Mouse (Mus musculus): ENCODE results near the gene Lce6a. TPM values are rescaled to one million over a fixed set of nuclear protein-coding genes. Genes with fewer than 3 reads are reported as not detected.

The Lce6a gene
- total RNA-seq, 1 experiment from 2014 or later = not detected

Other genes with a start within 250 kb of the Lce6a start
- gene Sprr2h, start 236.0 kb downstream of the Lce6a start, total RNA-seq (2021) = not detected in 2 replicates
- not detected in 2 replicates for gene Sprr2i, start 213.7 kb downstream of the Lce6a start, total RNA-seq (2021)
- gene Sprr2j-ps, start 203.6 kb downstream of the Lce6a start, total RNA-seq (2021) = not detected in 2 replicates
- 4.2 and 25.6 TPM in 2 replicates for gene Gm9774, start 192.2 kb downstream of the Lce6a start, total RNA-seq (2021)
- gene Sprr2k, start 189.1 kb downstream of the Lce6a start, total RNA-seq (2021) = not detected in 2 replicates
- gene Sprr1b, start 182.9 kb downstream of the Lce6a start, total RNA-seq (2021) = not detected in 2 replicates
- gene Sprr3, start 162.9 kb downstream of the Lce6a start, total RNA-seq (2021) = not detected in 2 replicates
- not detected in 2 replicates for gene Sprr1a, start 135.8 kb downstream of the Lce6a start, total RNA-seq (2021)
- gene Sprr4, start 121.2 kb downstream of the Lce6a start, total RNA-seq (2021) = not detected in 2 replicates
- gene 2310046K23Rik, start 87.1 kb downstream of the Lce6a start, total RNA-seq (2021) = not detected in 2 replicates
- gene Ivl, start 47.9 kb downstream of the Lce6a start, total RNA-seq (2021) = not detected in 2 replicates
- gene Smcp, start 32.7 kb downstream of the Lce6a start, total RNA-seq (2021) = not detected in 2 replicates
- not detected in 2 replicates for gene 2210017I01Rik, start 14.2 kb downstream of the Lce6a start, total RNA-seq (2021)
- gene Lce1a1, start 26.6 kb upstream of the Lce6a start, total RNA-seq (2021) = not detected in 2 replicates
- gene Lce1b, start 35.3 kb upstream of the Lce6a start, total RNA-seq (2021) = not detected in 2 replicates
- gene Lce1a2, start 48.7 kb upstream of the Lce6a start, total RNA-seq (2021) = not detected in 2 replicates
- gene Lce1c, start 57.6 kb upstream of the Lce6a start, total RNA-seq (2021) = not detected in 2 replicates
- not detected in 2 replicates for gene Lce1d, start 65.5 kb upstream of the Lce6a start, total RNA-seq (2021)
- gene Lce1e, start 87.4 kb upstream of the Lce6a start, total RNA-seq (2021) = not detected in 2 replicates
- gene Lce1f, start 98.7 kb upstream of the Lce6a start, total RNA-seq (2021) = not detected in 2 replicates
- not detected in 2 replicates for gene Gm38119, start 117.4 kb upstream of the Lce6a start, total RNA-seq (2021)
- not detected in 2 replicates for gene Lce1g, start 130.7 kb upstream of the Lce6a start, total RNA-seq (2021)
- not detected in 2 replicates for gene Lce1h, start 143.4 kb upstream of the Lce6a start, total RNA-seq (2021)
- not detected in 2 replicates for gene Lce1i, start 157.2 kb upstream of the Lce6a start, total RNA-seq (2021)
- gene Lce1j, start 168.9 kb upstream of the Lce6a start, total RNA-seq (2021) = not detected in 2 replicates
- not detected in 2 replicates for gene Lce1k, start 186.2 kb upstream of the Lce6a start, total RNA-seq (2021)
- gene Kprp, start 205.6 kb upstream of the Lce6a start, total RNA-seq (2021) = not detected in 2 replicates
- gene Lce1l, start 229.6 kb upstream of the Lce6a start, total RNA-seq (2021) = not detected in 2 replicates
- not detected in 2 replicates for gene 2310050C09Rik, start 248.6 kb upstream of the Lce6a start, total RNA-seq (2021)

Data from adrenal gland, postnatal 25 days (tissue).